Mouse (Mus musculus): ENCODE data around the gene Dnajc15. TPM values are rescaled to one million over a fixed set of nuclear protein-coding genes. Genes with fewer than 3 reads are reported as not detected.

The Dnajc15 gene
- total and polyA plus RNA-seq, 2 experiments from 2014 or later, result 16.0 to 96.0 TPM

DNA sequence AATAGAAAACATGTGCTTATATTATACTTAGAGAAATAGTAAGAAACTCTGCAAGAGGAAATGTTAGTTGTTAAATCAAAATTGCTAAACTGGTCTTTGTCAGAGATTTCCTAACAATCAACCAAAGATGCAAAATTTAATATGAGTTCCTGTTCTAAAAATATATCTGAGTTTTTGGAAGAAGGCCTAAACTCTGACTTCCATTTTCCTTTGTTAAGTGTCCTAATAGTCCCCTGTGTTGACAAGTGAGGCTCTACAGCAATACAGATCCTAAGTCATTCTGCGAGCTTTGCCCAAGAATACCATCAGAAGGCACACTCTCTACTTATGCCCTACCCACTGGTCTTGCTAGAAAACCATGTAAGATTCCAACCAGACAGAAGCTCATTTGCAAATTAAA, 21.0 kb downstream of the Dnajc15 start:
- Histone ChIP-seq H3K4me2 (ENCODE audit: low read depth, low read length, poor library complexity, severe bottlenecking) (no peak overlapping the region), H3K4me1 (ENCODE audit: insufficient read depth, low read length) (no peaks in the 10 kb centered on the region), H3K4me3 (ENCODE audit: low read depth, low read length) (no peak overlapping the region), H3K9ac (replicated peaks; ENCODE audit: low read length, poor library complexity, severe bottlenecking) (no peak overlapping the region), H3K27me3 (ENCODE audit: insufficient read depth, low read length) (no peaks in the 10 kb centered on the region), H3K36me3 (ENCODE audit: insufficient read depth, low read length) (no peaks in the 10 kb centered on the region), H3K9me3 (ENCODE audit: low read length) (no peaks in the 10 kb centered on the region), H3K27ac (ENCODE audit: low read depth, low read length) (no peak overlapping the region)
- no peak for TF ChIP-seq CTCF (IDR thresholded peaks at IDR 0.05)
- 90% methylated on average over 1 of the region's 1 CpGs for WGBS
- ATAC-seq (ENCODE audit: low FRiP score), result no peak
- no peak for DNase-seq (ENCODE audit: low spot score)

DNA sequence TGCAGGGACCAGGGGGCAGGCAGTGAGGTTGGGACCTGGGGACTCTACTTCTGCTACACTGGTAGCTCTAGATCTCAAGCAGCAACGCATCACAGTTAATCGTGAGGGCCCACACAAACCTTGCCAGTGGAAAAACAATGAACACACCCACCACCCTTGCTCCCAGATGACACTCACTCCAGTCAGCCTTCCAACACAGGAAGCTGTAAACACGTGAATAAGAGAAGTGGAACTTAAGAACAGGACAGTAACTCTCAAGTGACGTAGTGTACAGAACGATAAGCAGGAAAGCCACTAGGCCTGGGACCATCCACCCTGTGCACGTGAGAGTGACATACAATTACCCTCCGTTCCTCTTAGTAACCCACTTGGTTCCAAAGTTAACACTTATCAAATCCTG, 25.1 kb downstream of the Dnajc15 start:
- Histone ChIP-seq H3K4me3 (ENCODE audit: low read depth, low read length) (no peak overlapping the region), H3K4me1 (ENCODE audit: insufficient read depth, low read length) (no peaks in the 10 kb centered on the region), H3K9me3 (ENCODE audit: low read length) (no peaks in the 10 kb centered on the region), H3K27me3 (ENCODE audit: insufficient read depth, low read length) (no peaks in the 10 kb centered on the region), H3K9ac (replicated peaks; ENCODE audit: low read length, poor library complexity, severe bottlenecking) (no peak overlapping the region), H3K36me3 (ENCODE audit: insufficient read depth, low read length) (no peaks in the 10 kb centered on the region), H3K27ac (ENCODE audit: low read depth, low read length) (no peak overlapping the region), H3K4me2 (ENCODE audit: low read depth, low read length, poor library complexity, severe bottlenecking) (no peak overlapping the region)
- no peak for TF ChIP-seq CTCF (IDR thresholded peaks at IDR 0.05)
- WGBS, result 90% methylated on average over 7 of the region's 7 CpGs
- ATAC-seq (ENCODE audit: low FRiP score) (no peak), DNase-seq (ENCODE audit: low spot score) (no peak)

DNA sequence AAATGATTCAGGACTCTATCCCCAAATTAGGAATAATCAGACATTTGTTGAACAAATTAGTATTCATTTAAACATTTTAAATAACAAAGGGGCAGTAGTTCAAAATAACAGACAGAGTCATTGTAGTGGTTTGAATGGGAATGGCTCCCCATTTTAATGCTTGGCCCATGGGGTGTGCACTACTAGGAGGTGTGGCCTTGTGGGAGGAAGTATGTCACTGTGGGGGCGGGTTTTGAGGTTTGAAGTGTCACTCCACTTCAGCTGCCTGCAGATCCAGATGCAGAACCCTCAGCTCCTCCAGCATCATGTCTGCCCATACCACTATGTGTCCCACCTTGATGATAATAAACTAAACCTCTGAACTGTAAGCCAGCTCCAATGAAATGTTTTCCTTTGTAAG, 26.6 kb downstream of the Dnajc15 start:
- no peaks in the 10 kb centered on the region for H3K9me3 ChIP-seq (ENCODE audit: low read length)
- no peak for ATAC-seq (ENCODE audit: low FRiP score)
- no peak overlapping the region for H3K27ac ChIP-seq (ENCODE audit: low read depth, low read length)
- no peaks in the 10 kb centered on the region for H3K27me3 ChIP-seq (ENCODE audit: insufficient read depth, low read length)
- no peaks in the 10 kb centered on the region for H3K4me1 ChIP-seq (ENCODE audit: insufficient read depth, low read length)
- H3K4me3 ChIP-seq (ENCODE audit: low read depth, low read length), result no peak overlapping the region
- TF ChIP-seq CTCF (IDR thresholded peaks at IDR 0.05), result no peak
- WGBS, result 95% methylated on average over 1 of the region's 1 CpGs
- no peak overlapping the region for H3K4me2 ChIP-seq (ENCODE audit: low read depth, low read length, poor library complexity, severe bottlenecking)
- H3K36me3 ChIP-seq (ENCODE audit: insufficient read depth, low read length), result no peaks in the 10 kb centered on the region
- DNase-seq (ENCODE audit: low spot score), result no peak
- H3K9ac ChIP-seq (replicated peaks; ENCODE audit: low read length, poor library complexity, severe bottlenecking), result no peak overlapping the region

GRCm38 (mm10) chr14:77846206-77846605, 28.7 kb downstream of the Dnajc15 start:
- ATAC-seq (ENCODE audit: low FRiP score), result no peak
- no peak overlapping the region for H3K4me2 ChIP-seq (ENCODE audit: low read depth, low read length, poor library complexity, severe bottlenecking)
- H3K27ac ChIP-seq (ENCODE audit: low read depth, low read length), result no peak overlapping the region
- no peaks in the 10 kb centered on the region for H3K27me3 ChIP-seq (ENCODE audit: insufficient read depth, low read length)
- no peaks in the 10 kb centered on the region for H3K4me1 ChIP-seq (ENCODE audit: insufficient read depth, low read length)
- no peak overlapping the region for H3K9ac ChIP-seq (replicated peaks; ENCODE audit: low read length, poor library complexity, severe bottlenecking)
- H3K9me3 ChIP-seq (ENCODE audit: low read length), result no peaks in the 10 kb centered on the region
- H3K4me3 ChIP-seq (ENCODE audit: low read depth, low read length), result no peak overlapping the region
- no peaks in the 10 kb centered on the region for H3K36me3 ChIP-seq (ENCODE audit: insufficient read depth, low read length)
- 51% methylated on average over 4 of the region's 4 CpGs for WGBS
- peak; percentile 27; the same call in 1 of the 2 replicates for TF ChIP-seq CTCF (IDR thresholded peaks at IDR 0.05)
- DNase-seq (ENCODE audit: low spot score), result peak; percentile 3

DNA sequence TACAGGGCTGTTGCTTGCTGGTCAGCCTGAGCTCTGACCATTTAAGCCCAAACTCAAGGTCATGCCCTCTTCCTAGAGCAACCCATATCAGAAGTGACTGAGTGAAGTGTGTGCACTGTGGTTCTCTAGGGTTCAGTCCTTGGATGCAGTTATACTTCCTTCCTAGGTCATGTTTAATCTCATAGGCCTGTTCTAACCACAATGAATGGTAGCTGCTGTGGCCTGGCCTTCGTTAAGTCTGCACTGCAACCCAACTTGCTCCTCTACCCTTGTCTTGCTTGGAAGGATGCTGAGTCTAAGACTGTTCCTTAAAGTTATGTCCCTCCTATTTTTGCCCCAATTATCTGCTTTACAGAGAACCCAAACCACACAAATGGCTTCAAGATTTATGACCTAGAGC, 29.4 kb downstream of the Dnajc15 start:
- Histone ChIP-seq H3K4me2 (ENCODE audit: low read depth, low read length, poor library complexity, severe bottlenecking) (no peak overlapping the region), H3K36me3 (ENCODE audit: insufficient read depth, low read length) (no peaks in the 10 kb centered on the region), H3K27ac (ENCODE audit: low read depth, low read length) (no peak overlapping the region), H3K9ac (replicated peaks; ENCODE audit: low read length, poor library complexity, severe bottlenecking) (no peak overlapping the region), H3K4me3 (ENCODE audit: low read depth, low read length) (no peak overlapping the region), H3K4me1 (ENCODE audit: insufficient read depth, low read length) (no peaks in the 10 kb centered on the region), H3K27me3 (ENCODE audit: insufficient read depth, low read length) (no peaks in the 10 kb centered on the region), H3K9me3 (ENCODE audit: low read length) (no peaks in the 10 kb centered on the region)
- WGBS, result 94% methylated on average over 1 of the region's 1 CpGs
- TF ChIP-seq CTCF (IDR thresholded peaks at IDR 0.05), result no peak
- ATAC-seq (ENCODE audit: low FRiP score) (no peak), DNase-seq (ENCODE audit: low spot score) (no peak)

GRCm38 (mm10) chr14:77840574-77840973, 34.4 kb downstream of the Dnajc15 start:
- WGBS, result 74% methylated on average over 6 of the region's 6 CpGs

More at GRCm38 (mm10) chr14:77840574-77840973, 34.4 kb downstream of the Dnajc15 start:
- no peak for DNase-seq (ENCODE audit: low spot score)
- no peak for TF ChIP-seq CTCF (IDR thresholded peaks at IDR 0.05)
- Histone ChIP-seq H3K9ac (replicated peaks; ENCODE audit: low read length, poor library complexity, severe bottlenecking) (no peak overlapping the region), H3K36me3 (ENCODE audit: insufficient read depth, low read length) (no peaks in the 10 kb centered on the region), H3K27ac (ENCODE audit: low read depth, low read length) (no peak overlapping the region), H3K4me1 (ENCODE audit: insufficient read depth, low read length) (no peaks in the 10 kb centered on the region), H3K27me3 (ENCODE audit: insufficient read depth, low read length) (no peaks in the 10 kb centered on the region), H3K4me3 (ENCODE audit: low read depth, low read length) (no peak overlapping the region), H3K4me2 (ENCODE audit: low read depth, low read length, poor library complexity, severe bottlenecking) (no peak overlapping the region), H3K9me3 (ENCODE audit: low read length) (no peaks in the 10 kb centered on the region)
- ATAC-seq (ENCODE audit: low FRiP score), result no peak
